In genomic region chr19:17650831-17651502, GRCm38 (mm10) we compare ENCODE assay signal across 12 mouse cellular contexts.
DNase-seq lines count a peak whose midpoint lies in the region; ATAC-seq and TF ChIP-seq lines count a peak whose summit lies in the region.
"Had no signal": no experiment of that assay in that cellular context is flagged by ENCODE, and none has a peak within 500 bp of the region (broad histone marks: within the 10 kb centered on the region; RNA-seq: fewer than 3 reads in every experiment).

No protein-coding gene starts in this region.

- H3K4me1 ChIP-seq in forebrain, embryonic 13.5 days = no peaks in the 10 kb centered on the region
- no peaks in the 10 kb centered on the region for H3K4me1 ChIP-seq in forebrain, embryonic 11.5 days (replicated peaks; ENCODE audit: control insufficient read depth, insufficient read depth, low read length)
- H3K4me1 ChIP-seq in hindbrain, postnatal 0 days (ENCODE audit: insufficient read depth, low read length) = no peaks in the 10 kb centered on the region

- no peaks in the 10 kb centered on the region for H3K9me3 ChIP-seq in forebrain, embryonic 13.5 days (replicated peaks)
- no peaks in the 10 kb centered on the region for H3K9me3 ChIP-seq in forebrain, embryonic 11.5 days (ENCODE audit: control insufficient read depth, low read length)
- H3K9me3 ChIP-seq in hindbrain, postnatal 0 days (ENCODE audit: low read length) = no peaks in the 10 kb centered on the region
- H3K9me3 ChIP-seq: heart, embryonic 10.5 days had no signal

- no peaks in the 10 kb centered on the region for H3K36me3 ChIP-seq in forebrain, embryonic 13.5 days (ENCODE audit: poor library complexity, severe bottlenecking)
- H3K36me3 ChIP-seq in forebrain, embryonic 11.5 days (ENCODE audit: control insufficient read depth, insufficient read depth, low read length) = no peaks in the 10 kb centered on the region
- no peaks in the 10 kb centered on the region for H3K36me3 ChIP-seq in hindbrain, postnatal 0 days (ENCODE audit: insufficient read depth, low read length)
- H3K36me3 ChIP-seq: heart, embryonic 10.5 days had no signal

- no peak overlapping the region for H3K4me2 ChIP-seq in forebrain, embryonic 13.5 days
- no peak overlapping the region for H3K4me2 ChIP-seq in forebrain, embryonic 11.5 days (ENCODE audit: low read depth, low read length, severe bottlenecking)
- no peak overlapping the region for H3K4me2 ChIP-seq in hindbrain, postnatal 0 days (ENCODE audit: low read depth, low read length)
- H3K4me2 ChIP-seq: liver, embryonic 11.5 days had no signal

- no peak overlapping the region for H3K27ac ChIP-seq in forebrain, embryonic 13.5 days
- H3K27ac ChIP-seq in forebrain, embryonic 11.5 days (ENCODE audit: low read depth, low read length) = no peak overlapping the region
- no peak overlapping the region for H3K27ac ChIP-seq in hindbrain, postnatal 0 days
- H3K27ac ChIP-seq in layer of hippocampus, adult 2 months = no peak overlapping the region
- H3K27ac ChIP-seq: heart, embryonic 10.5 days had no signal

- peak; percentile 45; the same call in 1 of the 2 replicates for ATAC-seq in forebrain, embryonic 13.5 days
- no peak for ATAC-seq in forebrain, embryonic 11.5 days (replicated peaks; ENCODE audit: low FRiP score)
- peak; percentile 84 for ATAC-seq in hindbrain, postnatal 0 days

- H3K27me3 ChIP-seq in forebrain, embryonic 13.5 days = no peaks in the 10 kb centered on the region
- H3K27me3 ChIP-seq in forebrain, embryonic 11.5 days (ENCODE audit: control insufficient read depth, insufficient read depth, low read length) = no peaks in the 10 kb centered on the region
- H3K27me3 ChIP-seq in hindbrain, postnatal 0 days (ENCODE audit: insufficient read depth, low read length) = no peaks in the 10 kb centered on the region

- no peak for DNase-seq in forebrain, embryonic 11.5 days (ENCODE audit: low spot score)
- peak; percentile 78 for DNase-seq in embryo, embryonic 11 days
- DNase-seq in hindbrain, postnatal 0 days (ENCODE audit: low spot score) = peak; percentile 37
- DNase-seq in lung, postnatal 4 days = peak; percentile 19 to 74
- DNase-seq in layer of hippocampus, adult 2 months (ENCODE audit: low spot score in 2 of 2) = no peak
- DNase-seq in urinary bladder, adult 18-20 months (ENCODE audit: low spot score in 2 of 2) = no peak
- no peak for DNase-seq in layer of hippocampus, adult 8-10 months (ENCODE audit: low spot score in 2 of 2)
- DNase-seq: B cell, adult 2 months; cerebellum, postnatal 14 days had no signal

- H3K4me3 ChIP-seq in forebrain, embryonic 13.5 days = no peak overlapping the region
- no peak overlapping the region for H3K4me3 ChIP-seq in forebrain, embryonic 11.5 days (ENCODE audit: low read depth, low read length)
- no peak overlapping the region for H3K4me3 ChIP-seq in hindbrain, postnatal 0 days (ENCODE audit: low read length)
- no peak overlapping the region for H3K4me3 ChIP-seq in layer of hippocampus, adult 2 months
- H3K4me3 ChIP-seq: heart, embryonic 10.5 days had no signal

- no peak overlapping the region for H3K9ac ChIP-seq in forebrain, embryonic 13.5 days
- H3K9ac ChIP-seq in forebrain, embryonic 11.5 days (ENCODE audit: low read length) = no peak overlapping the region
- no peak overlapping the region for H3K9ac ChIP-seq in hindbrain, postnatal 0 days (replicated peaks; ENCODE audit: low read length)

- TF ChIP-seq CTCF in hindbrain, postnatal 0 days (IDR thresholded peaks at IDR 0.05; ENCODE audit: low read depth) = no peak
- TF ChIP-seq CTCF in layer of hippocampus, adult 2 months (conservative IDR thresholded peaks at IDR 0.05) = no peak

- 60% methylated on average over 5 of the region's 5 CpGs for WGBS in forebrain, embryonic 13.5 days
- WGBS in forebrain, embryonic 11.5 days = 74% methylated on average over 5 of the region's 5 CpGs
- WGBS in hindbrain, postnatal 0 days = 37% methylated on average over 5 of the region's 5 CpGs

Comparison
In these comparisons a context has a peak if more than half of its experiments do, and no peak if none do; other contexts are left out.
1. DNase-seq: peak in embryo, embryonic 11 days (single experiment), hindbrain, postnatal 0 days (single experiment) and lung, postnatal 4 days (2 of 2); none in forebrain, embryonic 11.5 days (single experiment), layer of hippocampus, adult 2 months (0 of 2), urinary bladder, adult 18-20 months (0 of 2) and layer of hippocampus, adult 8-10 months (0 of 2).